Mouse (Mus musculus): ENCODE results near the gene Psma3. TPM values are rescaled to one million over a fixed set of nuclear protein-coding genes. Genes with fewer than 3 reads are reported as not detected.

Gene Psma3
- total RNA-seq (2014; fragmentation: Nextera tagmentation): 335 and 399 TPM in 2 replicates
- 428 and 450 TPM in 2 replicates for total RNA-seq (2017)

GRCm38 (mm10) chr12:70974441-70975266 lies at the start of gene Psma3:
Gene Psma3, plus strand, starts transcription at chr12:70974621.
- peak; percentile 95 for ATAC-seq (replicated peaks; ENCODE audit: low FRiP score, low TSS enrichment, poor library complexity, severe bottlenecking)

DNA sequence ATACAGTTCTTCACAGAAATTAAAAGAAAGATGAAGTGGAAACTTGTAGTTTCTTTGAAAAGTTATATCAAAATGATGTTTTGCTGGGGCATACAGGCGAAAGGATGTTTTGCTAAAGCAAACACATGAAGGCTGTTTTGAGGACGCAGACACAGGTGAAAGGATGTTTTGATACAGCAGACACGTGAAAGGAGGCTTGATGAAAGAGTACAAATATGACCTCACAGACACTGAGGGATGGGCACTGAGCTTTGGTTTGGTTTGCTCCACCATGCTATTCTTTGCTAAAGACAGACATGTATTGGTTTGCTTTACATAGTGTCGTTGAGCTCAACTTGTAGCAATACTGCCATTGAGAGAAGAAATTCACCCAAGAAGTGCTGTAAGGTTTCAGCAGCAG lies 44.6 kb upstream of the Psma3 start:
- no peak for ATAC-seq (replicated peaks; ENCODE audit: low FRiP score, low TSS enrichment, poor library complexity, severe bottlenecking)

GRCm38 (mm10) chr12:70937150-70937549 lies 37.3 kb upstream of the Psma3 start:
- ATAC-seq (replicated peaks; ENCODE audit: low FRiP score, low TSS enrichment, poor library complexity, severe bottlenecking): peak; percentile 27

DNA sequence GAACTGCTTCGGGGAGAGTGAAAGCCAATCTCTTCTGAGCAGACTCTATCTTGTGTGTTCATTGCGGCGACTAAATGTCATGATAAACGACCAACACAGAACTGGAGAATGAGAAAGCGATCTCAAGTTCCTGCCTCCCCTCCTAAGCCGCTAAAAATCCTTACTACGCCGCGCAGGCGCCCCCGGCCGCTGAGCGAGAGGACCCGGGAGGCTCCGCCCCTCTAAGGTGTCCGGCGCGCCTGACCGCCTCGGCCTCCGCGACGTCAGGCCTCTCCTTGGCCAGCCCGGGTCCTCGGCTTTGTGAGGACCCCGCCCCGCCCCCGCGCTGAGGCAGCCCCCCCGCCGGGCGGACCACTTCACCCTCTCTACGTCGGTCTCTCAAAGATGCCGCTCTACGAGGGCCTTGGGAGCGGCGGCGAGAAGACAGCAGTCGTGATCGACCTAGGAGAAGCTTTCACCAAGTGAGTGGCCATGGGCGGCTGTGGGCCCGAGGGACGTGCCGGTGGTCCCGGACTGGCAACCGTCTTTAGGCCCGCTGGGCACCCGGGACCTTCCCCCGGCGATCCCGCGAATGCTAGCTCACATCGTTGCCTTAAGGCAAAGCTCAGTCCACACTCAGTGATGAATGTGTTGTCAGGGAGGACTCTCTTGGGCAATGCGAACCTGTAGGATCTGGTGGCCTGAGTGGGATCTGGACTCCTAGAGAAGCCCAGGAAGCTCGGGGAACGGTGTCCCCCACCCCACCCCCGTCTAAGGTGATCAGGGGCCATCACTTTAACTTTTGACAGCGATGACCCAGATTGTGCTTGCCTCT lies 36.6 kb upstream of the Psma3 start, which contains the start of gene Actr10:
TSS of gene Actr10 (plus strand) at position 287 of the 814 bp plus-strand sequence.
- ATAC-seq (replicated peaks; ENCODE audit: low FRiP score, low TSS enrichment, poor library complexity, severe bottlenecking): peak; percentile 86

GRCm38 (mm10) chr12:70940806-70941205 lies 33.6 kb upstream of the Psma3 start:
- no peak for ATAC-seq (replicated peaks; ENCODE audit: low FRiP score, low TSS enrichment, poor library complexity, severe bottlenecking)

GRCm38 (mm10) chr12:70944181-70944580 lies 30.2 kb upstream of the Psma3 start:
- ATAC-seq (replicated peaks; ENCODE audit: low FRiP score, low TSS enrichment, poor library complexity, severe bottlenecking): no peak

GRCm38 (mm10) chr12:70946585-70947256 lies 27.7 kb upstream of the Psma3 start:
- no peak for ATAC-seq (replicated peaks; ENCODE audit: low FRiP score, low TSS enrichment, poor library complexity, severe bottlenecking)

GRCm38 (mm10) chr12:70958640-70959039 lies 15.8 kb upstream of the Psma3 start:
- no peak for ATAC-seq (replicated peaks; ENCODE audit: low FRiP score, low TSS enrichment, poor library complexity, severe bottlenecking)

DNA sequence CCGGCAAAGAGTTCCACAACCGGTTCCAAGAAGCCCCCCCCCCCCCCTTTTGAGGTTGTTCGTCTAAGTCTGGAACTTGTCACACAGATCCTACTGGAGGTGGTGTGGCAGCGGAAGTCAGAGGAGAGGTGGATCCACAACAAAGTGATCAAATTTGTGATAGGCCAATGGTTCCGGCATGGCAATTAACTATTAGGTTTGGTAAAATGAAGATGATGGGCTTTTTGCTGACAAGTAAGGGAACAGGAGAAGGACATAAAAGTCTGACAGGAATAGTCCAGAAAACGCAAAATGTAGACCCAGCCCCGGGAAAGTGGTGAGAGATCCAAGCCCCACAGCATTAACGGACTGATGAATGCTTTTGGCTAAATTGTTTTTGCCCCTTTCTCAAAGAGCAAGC lies 6.8 kb upstream of the Psma3 start:
- no peak for ATAC-seq (replicated peaks; ENCODE audit: low FRiP score, low TSS enrichment, poor library complexity, severe bottlenecking)

GRCm38 (mm10) chr12:70968141-70968790 lies 6.2 kb upstream of the Psma3 start:
- peak; percentile 84 for ATAC-seq (replicated peaks; ENCODE audit: low FRiP score, low TSS enrichment, poor library complexity, severe bottlenecking)

GRCm38 (mm10) chr12:70968791-70969307 lies 5.6 kb upstream of the Psma3 start:
- peak; percentile 69 for ATAC-seq (replicated peaks; ENCODE audit: low FRiP score, low TSS enrichment, poor library complexity, severe bottlenecking)

- ATAC-seq (replicated peaks; ENCODE audit: low FRiP score, low TSS enrichment, poor library complexity, severe bottlenecking): peak; percentile 59
Measured at GRCm38 (mm10) chr12:70969485-70970184, 4.8 kb upstream of the Psma3 start.

- no peak for ATAC-seq (replicated peaks; ENCODE audit: low FRiP score, low TSS enrichment, poor library complexity, severe bottlenecking)
Measured at GRCm38 (mm10) chr12:70973831-70974230, 590 bp upstream of the Psma3 start.

DNA sequence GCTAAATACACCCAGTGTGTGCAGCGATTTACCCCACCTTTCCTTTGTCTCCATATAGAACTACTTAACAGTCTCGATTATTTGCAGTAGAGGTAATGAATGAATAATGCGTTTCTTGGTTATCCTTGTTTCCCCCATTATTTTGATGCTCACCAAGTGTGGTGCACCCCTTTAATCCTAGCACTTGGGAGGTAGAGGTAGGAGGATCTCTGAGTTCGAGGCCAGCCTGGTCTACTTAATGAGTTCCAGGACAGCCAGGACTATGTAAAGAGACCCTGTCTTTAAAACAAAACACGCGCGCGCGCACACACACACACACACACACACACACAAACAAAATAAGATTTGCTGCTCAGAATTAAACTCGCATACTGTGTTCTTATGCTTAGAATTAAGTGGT lies 985 bp downstream of the Psma3 start:
- ATAC-seq (replicated peaks; ENCODE audit: low FRiP score, low TSS enrichment, poor library complexity, severe bottlenecking): no peak

DNA sequence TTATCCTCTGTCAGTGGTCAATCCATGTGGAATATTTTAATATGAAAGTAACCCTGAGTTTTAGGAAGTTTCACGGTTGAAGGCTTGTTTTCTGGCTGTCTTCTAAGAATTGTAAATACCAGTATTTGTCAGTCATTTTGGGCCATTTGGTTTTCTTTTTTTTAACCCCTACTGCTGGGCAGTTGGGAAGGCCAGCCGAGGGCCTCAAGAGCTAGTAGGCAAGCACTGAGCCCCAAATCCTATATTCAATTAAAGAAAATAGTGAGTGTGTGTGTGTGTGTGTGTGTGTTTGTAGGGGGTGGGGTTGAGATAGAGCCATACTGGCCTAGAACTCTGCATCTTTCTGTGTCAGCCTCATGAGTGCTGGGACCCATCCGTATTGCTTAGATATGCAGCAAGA lies 1.5 kb downstream of the Psma3 start:
- no peak for ATAC-seq (replicated peaks; ENCODE audit: low FRiP score, low TSS enrichment, poor library complexity, severe bottlenecking)

GRCm38 (mm10) chr12:70978345-70978744 lies 3.9 kb downstream of the Psma3 start:
- no peak for ATAC-seq (replicated peaks; ENCODE audit: low FRiP score, low TSS enrichment, poor library complexity, severe bottlenecking)

GRCm38 (mm10) chr12:70984855-70985550 lies 10.6 kb downstream of the Psma3 start:
- no peak for ATAC-seq (replicated peaks; ENCODE audit: low FRiP score, low TSS enrichment, poor library complexity, severe bottlenecking)

GRCm38 (mm10) chr12:70997225-70997624 lies 22.8 kb downstream of the Psma3 start:
- ATAC-seq (replicated peaks; ENCODE audit: low FRiP score, low TSS enrichment, poor library complexity, severe bottlenecking): no peak
